Mouse (Mus musculus) fibroblast of lung, adult 2 months (primary cell): ENCODE measurements around the gene Mettl7a2.
A peak's percentile ranks its signal among the peaks of the same experiment; 100 is the strongest.
"Not testable (repeated sequence)": the region's sequence is repeated elsewhere in the genome, so short reads cannot be mapped to it uniquely, and the experiment has no call there.

Source experiments
- DNase-seq: peaks from one replicate; pipeline ENCODE4 v3.0.0-alpha.2; 2011; ENCODE audit warnings: low read depth

Mettl7a2 gene

GRCm38 (mm10) chr15:100352711-100353250 is at the start of gene Mettl7a2, which contains the start of gene Methig1:
Mettl7a2 (plus strand) TSS chr15:100353200.
Methig1 (plus strand) TSS chr15:100353149.
- DNase-seq: no peak

DNA sequence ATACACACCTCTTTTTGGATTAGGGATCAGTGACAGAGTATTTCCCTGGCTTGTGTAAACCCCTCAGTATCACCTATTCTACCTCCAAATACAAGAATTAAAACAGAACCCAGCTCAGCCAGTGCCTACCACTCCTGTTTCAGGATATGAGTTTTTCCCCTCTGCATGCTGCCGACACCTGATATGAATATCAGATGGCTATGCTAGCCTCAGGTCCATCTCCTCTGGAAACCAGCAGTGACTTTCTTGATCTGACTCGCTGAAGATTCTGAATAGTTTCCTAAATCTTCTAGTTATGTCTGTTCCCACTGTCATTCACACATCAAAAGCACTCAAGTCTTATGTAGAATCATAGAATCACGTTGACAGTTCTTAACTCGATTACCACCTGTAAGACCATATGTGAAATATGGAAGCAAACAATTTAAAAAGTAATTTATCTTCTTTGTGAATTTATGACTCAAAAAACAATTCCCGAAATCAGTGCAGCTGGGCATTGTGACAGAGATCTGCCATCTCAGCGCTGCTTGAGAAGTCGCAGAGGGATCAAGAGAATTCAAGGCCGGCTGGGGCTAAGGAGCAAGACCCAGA is 49.5 kb upstream of the Mettl7a2 start:
- no peak for DNase-seq

DNA sequence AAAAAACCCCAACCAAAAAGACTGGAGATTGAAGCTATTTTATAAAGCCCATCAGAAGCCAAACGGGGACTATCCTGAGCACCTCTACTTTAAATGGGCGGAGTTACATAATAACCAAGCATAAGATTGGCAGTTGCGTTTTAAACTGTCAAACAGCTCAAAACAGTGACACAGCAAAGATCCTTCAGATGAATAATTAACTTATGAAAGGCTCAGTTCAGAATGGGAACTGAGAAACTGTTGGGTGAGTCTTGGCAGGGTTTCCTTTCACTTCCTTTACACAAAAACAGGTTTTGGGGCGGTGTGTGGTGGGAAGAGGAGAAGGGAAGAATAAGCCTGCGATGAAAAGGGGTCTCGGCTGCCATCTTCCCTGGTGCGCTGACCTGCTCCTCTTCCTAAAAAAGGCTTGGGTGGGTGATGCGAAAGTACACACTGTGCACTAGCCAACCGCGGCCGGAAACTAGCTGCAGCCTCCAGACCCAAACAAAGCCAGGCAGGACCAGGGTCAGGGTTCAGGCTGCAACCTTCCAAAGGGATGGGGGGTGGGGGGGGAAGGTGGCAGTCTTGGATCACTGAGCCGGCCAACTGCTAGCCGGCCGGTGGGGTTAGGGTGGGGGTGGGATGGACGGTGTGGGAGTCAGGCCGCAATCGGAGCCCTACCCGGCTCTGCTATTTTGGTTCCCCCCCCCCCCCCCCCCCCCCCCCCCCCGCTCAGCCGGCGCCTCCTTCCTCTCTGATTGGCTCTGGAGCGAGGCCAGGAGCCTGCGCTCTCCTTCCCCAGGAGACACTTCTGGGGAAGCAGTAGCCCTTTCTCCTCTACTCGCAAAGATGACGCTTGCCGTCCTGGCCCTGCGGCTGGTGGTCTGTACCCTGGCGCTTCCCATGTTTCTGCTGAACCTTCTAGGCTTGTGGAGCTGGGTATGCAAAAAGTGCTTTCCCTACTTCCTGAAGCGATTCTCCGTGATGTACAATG is 48.7 kb upstream of the Mettl7a2 start, which contains the start of gene Mettl7a1:
TSS of gene Mettl7a1 (plus strand) at position 122 of the 973 bp plus-strand sequence.
- DNase-seq: peak; percentile 48

- DNase-seq: no peak
Measured at GRCm38 (mm10) chr15:100306201-100306600, 46.8 kb upstream of the Mettl7a2 start.

GRCm38 (mm10) chr15:100307438-100308096 is 45.4 kb upstream of the Mettl7a2 start:
- DNase-seq: not testable (repeated sequence)

GRCm38 (mm10) chr15:100312346-100312745 is 40.7 kb upstream of the Mettl7a2 start:
- no peak for DNase-seq

- DNase-seq: no peak
Measured at GRCm38 (mm10) chr15:100314448-100315145, 38.4 kb upstream of the Mettl7a2 start.

DNA sequence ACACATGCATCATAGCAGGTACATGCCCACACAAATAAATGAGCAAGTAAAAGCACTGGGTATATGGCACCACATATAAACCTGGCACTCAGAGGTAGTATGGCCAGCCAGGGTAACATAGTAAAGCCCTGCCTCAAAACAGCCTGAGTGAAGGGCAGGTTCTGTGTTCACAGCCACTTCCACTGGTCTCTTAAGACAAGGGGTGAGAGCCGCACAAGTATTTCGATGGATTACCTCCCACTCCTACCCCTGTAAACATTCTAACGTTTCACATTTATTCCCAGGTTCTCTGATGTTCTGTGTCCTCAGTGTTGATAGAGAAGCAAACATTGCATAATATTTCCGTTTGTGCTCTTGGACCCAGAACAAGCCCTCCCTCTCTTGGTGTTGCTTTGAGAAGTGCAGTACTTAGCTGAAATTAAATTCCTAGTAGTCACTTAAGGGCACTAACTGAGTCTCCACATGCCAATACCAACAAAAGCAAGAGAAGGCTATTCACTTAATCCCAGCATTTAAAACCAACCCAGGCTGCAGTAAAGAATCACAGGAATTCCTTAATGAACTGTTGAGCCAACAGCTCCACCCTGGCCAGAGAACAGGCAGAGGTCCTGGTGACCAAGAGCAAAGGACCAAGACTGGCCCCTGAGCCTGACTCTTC is 34.9 kb upstream of the Mettl7a2 start:
- peak; percentile 82 for DNase-seq

- no peak for DNase-seq
Measured at GRCm38 (mm10) chr15:100319884-100320283, 33.1 kb upstream of the Mettl7a2 start.

GRCm38 (mm10) chr15:100320295-100320905 is 32.6 kb upstream of the Mettl7a2 start:
- DNase-seq: peak; percentile 44

DNA sequence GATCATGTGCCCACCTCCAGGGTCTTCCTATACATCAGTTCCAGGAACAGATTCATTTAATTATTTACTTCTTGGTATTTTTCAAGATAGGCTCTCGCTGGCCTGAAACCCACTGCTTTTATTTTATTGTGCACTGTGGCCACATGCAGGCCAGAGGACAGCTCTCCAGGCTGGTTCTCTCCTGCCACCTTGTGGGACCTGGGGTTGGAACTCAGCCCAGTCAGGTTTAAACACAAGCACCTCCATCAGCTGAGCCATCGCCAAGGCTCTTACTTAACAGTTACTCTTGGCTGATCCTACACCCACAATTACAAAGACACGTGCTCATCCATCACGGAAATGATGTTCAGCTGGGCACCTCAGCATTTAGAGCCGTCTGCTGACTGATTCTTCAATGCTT is 31.9 kb upstream of the Mettl7a2 start:
- DNase-seq: peak; percentile 53

DNA sequence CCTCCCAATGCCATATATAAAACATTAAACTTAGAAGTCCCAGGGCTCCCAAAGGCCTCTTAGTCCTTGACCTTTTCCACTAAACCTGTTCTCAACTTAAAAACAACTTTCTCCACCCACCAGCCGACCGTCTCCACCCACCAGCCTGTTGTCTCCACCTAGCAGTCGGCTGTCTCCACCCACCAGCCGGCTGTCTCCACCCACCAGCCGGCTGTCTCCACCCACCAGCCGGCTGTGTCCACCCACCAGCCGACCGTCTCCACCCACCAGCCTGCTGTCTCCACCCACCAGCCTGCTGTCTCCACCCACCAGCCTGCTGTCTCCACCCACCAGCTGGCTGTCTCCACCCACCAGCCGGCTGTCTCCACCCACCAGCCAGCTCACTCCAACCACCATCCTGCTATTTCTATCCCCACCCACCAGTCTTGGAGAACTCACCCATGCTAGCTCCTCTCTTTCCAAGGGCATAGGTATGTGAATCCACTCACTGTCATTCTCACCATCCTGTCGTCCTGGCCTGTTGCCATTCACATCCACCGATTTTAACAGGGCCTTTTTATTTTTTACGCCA is 28.9 kb upstream of the Mettl7a2 start:
- DNase-seq: no peak

- no peak for DNase-seq
Measured at GRCm38 (mm10) chr15:100325235-100325634, 27.8 kb upstream of the Mettl7a2 start.

GRCm38 (mm10) chr15:100328089-100328488 is 24.9 kb upstream of the Mettl7a2 start:
- not testable (repeated sequence) for DNase-seq

- not testable (repeated sequence) for DNase-seq
Measured at GRCm38 (mm10) chr15:100329336-100329735, 23.7 kb upstream of the Mettl7a2 start.

- DNase-seq: no peak
Measured at GRCm38 (mm10) chr15:100330739-100331138, 22.3 kb upstream of the Mettl7a2 start.

- DNase-seq: not testable (repeated sequence)
Measured at GRCm38 (mm10) chr15:100332077-100332961, 20.7 kb upstream of the Mettl7a2 start.

DNA sequence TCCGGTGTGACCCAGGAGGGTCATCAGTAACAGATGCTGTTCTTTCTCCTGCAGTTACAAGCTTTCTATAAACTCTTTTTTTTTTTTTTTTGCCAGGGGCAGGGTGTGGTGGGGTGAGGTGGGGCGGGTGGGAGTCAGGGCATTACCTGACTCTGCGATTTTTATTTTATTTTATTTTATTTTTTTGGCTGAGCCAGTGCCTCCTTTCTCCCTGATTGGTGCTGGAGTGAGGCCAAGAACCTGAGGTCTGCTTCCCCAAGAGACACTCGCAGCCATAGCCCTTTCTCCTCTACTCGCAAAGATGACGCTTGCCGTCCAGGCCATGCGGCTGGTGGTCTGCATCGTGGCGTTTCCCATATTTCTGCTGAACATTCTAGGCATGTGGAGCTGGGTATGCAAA is 18.4 kb upstream of the Mettl7a2 start, which contains the start of gene Mettl7a3:
TSS of gene Mettl7a3 (plus strand) at position 301 of the 400 bp plus-strand sequence.
- no peak for DNase-seq

- not testable (repeated sequence) for DNase-seq
Measured at GRCm38 (mm10) chr15:100337328-100337727, 15.7 kb upstream of the Mettl7a2 start.
